Mouse (Mus musculus) heart, postnatal 0 days (tissue): ENCODE data around the gene Atad5.

Experiments
- CTCF ChIP-seq: IDR thresholded peaks from 2 replicates; pipeline ENCODE4 v1.5.1; 2016; ENCODE audit warnings: antibody characterized with exemption, control low read depth, low read depth
- EP300 ChIP-seq: IDR thresholded peaks from 2 replicates; pipeline ENCODE4 v1.6.1; 2016; ENCODE audit warnings: antibody characterized with exemption, low read depth

DNA sequence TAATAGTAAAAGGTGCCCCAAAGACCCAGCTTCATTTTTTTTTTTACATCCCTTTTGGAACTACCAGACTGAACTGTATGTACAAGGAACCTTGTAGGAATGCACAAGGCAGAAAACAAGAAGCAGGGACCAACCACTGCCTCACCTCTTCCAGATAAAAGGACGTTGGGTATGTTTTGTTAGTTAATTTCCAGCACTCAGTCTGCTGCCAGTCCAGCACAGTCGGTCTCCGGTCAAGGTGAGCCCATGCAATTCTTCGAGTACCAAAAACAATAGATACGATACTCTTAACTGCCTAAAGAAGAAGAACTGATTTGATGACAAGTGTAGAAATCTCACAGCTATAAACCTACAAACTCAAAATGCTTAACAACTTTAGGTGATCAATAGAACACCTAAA is 48.6 kb downstream of the Atad5 start:
- no peak for TF ChIP-seq CTCF
- no peak for TF ChIP-seq EP300
